Mouse (Mus musculus): Measurements from ENCODE around the gene Sdhd. TPM values are rescaled to one million over a fixed set of nuclear protein-coding genes. Genes with fewer than 3 reads are reported as not detected.

Sdhd gene
- total RNA-seq (2023) = 10 to 100 TPM; 76.6 to 86.2 TPM

GRCm38 (mm10) chr9:50603189-50603997 is at the start of gene Sdhd, which contains the start of gene Timm8b:
TSS of gene Sdhd (minus strand) at chr9:50603812.
TSS of gene Timm8b (plus strand) at chr9:50603910.

GRCm38 (mm10) chr9:50616766-50617603 is 13.4 kb upstream of the Sdhd start, which contains the start of the genes Pih1d2 and Nkapd1:
TSS of gene Pih1d2 (plus strand) at chr9:50617321.
TSS of gene Nkapd1 (minus strand) at chr9:50617464.

GRCm38 (mm10) chr9:50561145-50561917 is 42.3 kb downstream of the Sdhd start, which contains the start of gene Tex12:
TSS of gene Tex12 (minus strand) at chr9:50561325.

GRCm38 (mm10) chr9:50555094-50555446 is 48.5 kb downstream of the Sdhd start, which contains the start of gene Bco2:
TSS of gene Bco2 (minus strand) at chr9:50555181.

GRCm38 (mm10) chr9:50554241-50555093 is 49.1 kb downstream of the Sdhd start, which contains the start of gene Il18:
TSS of gene Il18 (plus strand) at chr9:50554827.

Other genes with a start within 250 kb of the Sdhd start
- gene Plet1, start 109.3 kb downstream of the Sdhd start, total RNA-seq (2023) = not detected
- 10 to 100 TPM; 44.5 to 47.3 TPM for gene Pts, start 75.1 kb downstream of the Sdhd start, total RNA-seq (2023)
- gene Il18, start 49.0 kb downstream of the Sdhd start, total RNA-seq (2023) = 1 to 10 TPM; 4.3 to 5.3 TPM
- 1 to 10 TPM in 1 of 2 experiments, under 1 TPM in 1; 0.99 to 1.1 TPM for gene Bco2, start 48.6 kb downstream of the Sdhd start, total RNA-seq (2023)
- gene Tex12, start 42.5 kb downstream of the Sdhd start, total RNA-seq (2023) = under 1 TPM in 1 of 2 experiments, not detected in 1; 0.39 TPM
- gene Timm8b, start 98 bp upstream of the Sdhd start, total RNA-seq (2023) = 10 to 100 TPM; 48.7 to 53.5 TPM
- under 1 TPM; 0.42 to 0.90 TPM for gene Pih1d2, start 13.5 kb upstream of the Sdhd start, total RNA-seq (2023)
- 10 to 100 TPM; 10.8 to 12.4 TPM for gene Nkapd1, start 13.7 kb upstream of the Sdhd start, total RNA-seq (2023)
- 10 to 100 TPM; 18.8 to 21.4 TPM for gene Dlat, start 56.0 kb upstream of the Sdhd start, total RNA-seq (2023)
- gene Dixdc1, start 135.7 kb upstream of the Sdhd start, total RNA-seq (2023) = under 1 TPM in 1 of 2 experiments, not detected in 1; 0.11 TPM
- gene 2310030G06Rik, start 142.7 kb upstream of the Sdhd start, total RNA-seq (2023) = not detected
- gene Cryab, start 147.5 kb upstream of the Sdhd start, total RNA-seq (2023) = 1 to 10 TPM; 2.3 to 2.7 TPM
- not detected for gene Hspb2, start 148.5 kb upstream of the Sdhd start, total RNA-seq (2023)
- gene Fdxacb1, start 164.4 kb upstream of the Sdhd start, total RNA-seq (2023) = 1 to 10 TPM; 4.6 to 6.4 TPM
- 10 to 100 TPM; 11.2 to 13.2 TPM for gene Alg9, start 171.2 kb upstream of the Sdhd start, total RNA-seq (2023)
- gene 1110032A03Rik, start 171.7 kb upstream of the Sdhd start, total RNA-seq (2023) = 10 to 100 TPM; 11.1 to 17.2 TPM
- gene Ppp2r1b, start 241.5 kb upstream of the Sdhd start, total RNA-seq (2023) = 10 to 100 TPM; 24.7 to 25.1 TPM

All from neutrophil, adult 83 days (primary cell).